Mouse (Mus musculus): Measurements from ENCODE around the gene Ppp1r12b. TPM values are rescaled to one million over a fixed set of nuclear protein-coding genes. Genes with fewer than 3 reads are reported as not detected.

The Ppp1r12b gene
- polyA plus RNA-seq, 1 experiment from 2014 or later = 5.4 TPM

- no peak overlapping the region for H3K4me2 ChIP-seq (replicated peaks; ENCODE audit: low read depth, low read length)
- DNase-seq (ENCODE audit: low spot score) (no peak), ATAC-seq (no peak)
- H3K36me3 ChIP-seq (ENCODE audit: insufficient read depth, low read length) = no peaks in the 10 kb centered on the region
- 48% methylated on average over 3 of the region's 3 CpGs for WGBS
- H3K4me3 ChIP-seq (ENCODE audit: low read depth, low read length) = no peak overlapping the region
- no peaks in the 10 kb centered on the region for H3K9me3 ChIP-seq (ENCODE audit: low read length)
- TF ChIP-seq CTCF (IDR thresholded peaks at IDR 0.05) = no peak
- TF ChIP-seq EP300 (IDR thresholded peaks at IDR 0.05) = no peak
- no peak overlapping the region for H3K9ac ChIP-seq (replicated peaks; ENCODE audit: low read depth)
- H3K27ac ChIP-seq (ENCODE audit: low read length) = no peak overlapping the region
- H3K4me1 ChIP-seq (ENCODE audit: insufficient read depth, low read depth, low read length) = no peaks in the 10 kb centered on the region
- H3K27me3 ChIP-seq (replicated peaks; ENCODE audit: insufficient read depth, low read length) = no peaks in the 10 kb centered on the region
These were observed 53.6 kb downstream of the Ppp1r12b start for GRCm38 (mm10) chr1:134902051-134902619.

DNA sequence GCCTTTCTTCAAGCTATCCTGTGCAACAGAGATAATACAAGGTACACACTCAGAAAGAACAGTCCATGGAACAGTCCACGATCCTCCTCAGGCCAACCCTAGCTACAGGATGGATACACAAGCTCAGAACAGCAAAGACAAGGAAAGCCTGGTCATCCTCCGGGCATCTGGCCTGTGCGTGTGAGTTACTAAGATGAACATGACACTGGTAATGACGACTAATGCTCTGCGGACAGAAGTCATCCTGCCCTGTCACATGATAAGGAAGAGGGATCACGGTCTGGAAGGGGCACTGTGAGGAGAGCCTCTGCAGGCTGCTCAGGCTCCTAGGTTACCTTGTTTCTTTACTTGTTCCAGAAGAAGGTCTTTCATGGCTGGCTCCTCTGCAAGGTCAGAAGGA lies 59.7 kb downstream of the Ppp1r12b start:
- no peak overlapping the region for H3K4me3 ChIP-seq (ENCODE audit: low read depth, low read length)
- no peak overlapping the region for H3K4me2 ChIP-seq (replicated peaks; ENCODE audit: low read depth, low read length)
- DNase-seq (ENCODE audit: low spot score) (no peak), ATAC-seq (no peak)
- no peak for TF ChIP-seq CTCF (IDR thresholded peaks at IDR 0.05)
- no peak for TF ChIP-seq EP300 (IDR thresholded peaks at IDR 0.05)
- H3K9ac ChIP-seq (replicated peaks; ENCODE audit: low read depth) = no peak overlapping the region
- no peak overlapping the region for H3K27ac ChIP-seq (ENCODE audit: low read length)
- WGBS = 91% methylated on average over 6 of the region's 6 CpGs
- no peaks in the 10 kb centered on the region for H3K9me3 ChIP-seq (ENCODE audit: low read length)
- H3K36me3 ChIP-seq (ENCODE audit: insufficient read depth, low read length) = peaks cover 11% of the 10 kb centered on the region
- H3K27me3 ChIP-seq (replicated peaks; ENCODE audit: insufficient read depth, low read length) = no peaks in the 10 kb centered on the region
- no peaks in the 10 kb centered on the region for H3K4me1 ChIP-seq (ENCODE audit: insufficient read depth, low read depth, low read length)

- Histone ChIP-seq H3K27me3 (replicated peaks; ENCODE audit: insufficient read depth, low read length) (no peaks in the 10 kb centered on the region), H3K27ac (ENCODE audit: low read length) (no peak overlapping the region), H3K4me1 (ENCODE audit: insufficient read depth, low read depth, low read length) (no peaks in the 10 kb centered on the region), H3K4me2 (replicated peaks; ENCODE audit: low read depth, low read length) (no peak overlapping the region), H3K4me3 (ENCODE audit: low read depth, low read length) (no peak overlapping the region), H3K36me3 (ENCODE audit: insufficient read depth, low read length) (peaks cover 11% of the 10 kb centered on the region), H3K9me3 (ENCODE audit: low read length) (no peaks in the 10 kb centered on the region), H3K9ac (replicated peaks; ENCODE audit: low read depth) (no peak overlapping the region)
- 92% methylated on average over 3 of the region's 3 CpGs for WGBS
- DNase-seq (ENCODE audit: low spot score) (no peak), ATAC-seq (no peak)
- TF ChIP-seq EP300 (IDR thresholded peaks at IDR 0.05) (no peak), CTCF (IDR thresholded peaks at IDR 0.05) (no peak)
These were observed 60.9 kb downstream of the Ppp1r12b start for GRCm38 (mm10) chr1:134894803-134895202.

- no peak for ATAC-seq
These were observed 63.8 kb downstream of the Ppp1r12b start for GRCm38 (mm10) chr1:134891916-134892315.

GRCm38 (mm10) chr1:134889629-134890028 lies 66.1 kb downstream of the Ppp1r12b start:
- H3K9me3 ChIP-seq (ENCODE audit: low read length) = no peaks in the 10 kb centered on the region
- H3K4me1 ChIP-seq (ENCODE audit: insufficient read depth, low read depth, low read length) = no peaks in the 10 kb centered on the region
- no peak overlapping the region for H3K9ac ChIP-seq (replicated peaks; ENCODE audit: low read depth)
- H3K36me3 ChIP-seq (ENCODE audit: insufficient read depth, low read length) = peaks cover 14% of the 10 kb centered on the region
- TF ChIP-seq CTCF (IDR thresholded peaks at IDR 0.05) (no peak), EP300 (IDR thresholded peaks at IDR 0.05) (no peak)
- ATAC-seq (no peak), DNase-seq (ENCODE audit: low spot score) (no peak)
- no peak overlapping the region for H3K4me2 ChIP-seq (replicated peaks; ENCODE audit: low read depth, low read length)
- no peak overlapping the region for H3K27ac ChIP-seq (ENCODE audit: low read length)
- H3K4me3 ChIP-seq (ENCODE audit: low read depth, low read length) = no peak overlapping the region
- H3K27me3 ChIP-seq (replicated peaks; ENCODE audit: insufficient read depth, low read length) = no peaks in the 10 kb centered on the region
- whole genome bisulfite sequencing = 93% methylated on average over 6 of the region's 6 CpGs

More at GRCm38 (mm10) chr1:134891916-134892315, 63.8 kb downstream of the Ppp1r12b start:
- peaks cover 11% of the 10 kb centered on the region for H3K36me3 ChIP-seq (ENCODE audit: insufficient read depth, low read length)
- no peak overlapping the region for H3K27ac ChIP-seq (ENCODE audit: low read length)
- no peak overlapping the region for H3K4me3 ChIP-seq (ENCODE audit: low read depth, low read length)
- H3K27me3 ChIP-seq (replicated peaks; ENCODE audit: insufficient read depth, low read length) = no peaks in the 10 kb centered on the region
- DNase-seq (ENCODE audit: low spot score) = no peak
- no peak overlapping the region for H3K9ac ChIP-seq (replicated peaks; ENCODE audit: low read depth)
- H3K9me3 ChIP-seq (ENCODE audit: low read length) = no peaks in the 10 kb centered on the region
- TF ChIP-seq EP300 (IDR thresholded peaks at IDR 0.05) (no peak), CTCF (IDR thresholded peaks at IDR 0.05) (no peak)
- H3K4me2 ChIP-seq (replicated peaks; ENCODE audit: low read depth, low read length) = no peak overlapping the region
- WGBS = 74% methylated on average over 5 of the region's 5 CpGs
- no peaks in the 10 kb centered on the region for H3K4me1 ChIP-seq (ENCODE audit: insufficient read depth, low read depth, low read length)

DNA sequence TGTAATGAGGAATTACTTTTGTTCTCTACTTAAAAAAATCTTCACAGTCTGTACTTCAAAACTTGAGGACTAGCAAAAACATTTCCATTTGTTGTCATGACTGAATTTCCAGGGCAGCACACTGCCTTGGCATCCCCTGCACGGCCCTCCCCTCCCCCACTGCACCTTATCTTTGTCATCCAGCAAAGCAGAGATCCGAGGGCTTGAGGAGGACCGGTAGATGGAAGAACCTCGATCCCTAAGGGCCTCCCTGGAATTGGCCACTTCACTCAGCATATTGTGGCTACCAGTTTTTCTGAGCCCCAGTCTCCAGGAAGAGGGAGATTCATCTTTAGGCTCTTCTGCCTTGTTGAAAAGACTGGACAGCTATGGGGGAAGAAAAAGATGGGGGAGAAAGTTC lies 79.9 kb downstream of the Ppp1r12b start:
- 27% methylated on average over 4 of the region's 4 CpGs for WGBS
- TF ChIP-seq EP300 (IDR thresholded peaks at IDR 0.05) = no peak
- no peak for TF ChIP-seq CTCF (IDR thresholded peaks at IDR 0.05)
- Histone ChIP-seq H3K9ac (replicated peaks; ENCODE audit: low read depth) (no peak overlapping the region), H3K27me3 (replicated peaks; ENCODE audit: insufficient read depth, low read length) (no peaks in the 10 kb centered on the region), H3K4me3 (ENCODE audit: low read depth, low read length) (no peak overlapping the region), H3K4me2 (replicated peaks; ENCODE audit: low read depth, low read length) (no peak overlapping the region), H3K9me3 (ENCODE audit: low read length) (no peaks in the 10 kb centered on the region), H3K36me3 (ENCODE audit: insufficient read depth, low read length) (0 out of 2 replicates have a peak, but pooled peaks cover 6% of the 10 kb centered on the region), H3K27ac (ENCODE audit: low read length) (no peak overlapping the region), H3K4me1 (ENCODE audit: insufficient read depth, low read depth, low read length) (no peaks in the 10 kb centered on the region)
- DNase-seq (ENCODE audit: low spot score) = no peak
- ATAC-seq = no peak

DNA sequence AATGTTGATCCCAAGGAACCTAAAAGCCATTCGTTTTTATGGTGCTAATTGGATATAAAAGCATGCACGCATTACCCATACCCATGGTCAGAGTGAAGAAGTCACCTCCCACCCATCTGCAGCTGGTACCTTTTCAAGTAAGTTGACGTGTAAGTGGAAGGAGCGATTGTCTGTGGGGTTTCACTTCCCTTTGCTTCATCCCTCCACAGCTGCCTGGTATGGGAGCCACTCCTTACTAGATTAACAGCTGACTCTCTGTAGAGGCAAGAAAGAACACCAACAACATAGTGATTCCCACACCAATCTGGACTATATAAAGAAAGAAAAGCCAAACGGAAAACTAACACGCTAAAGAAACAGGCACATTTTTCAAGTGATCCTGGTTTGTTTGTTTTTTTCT lies 83.1 kb downstream of the Ppp1r12b start:
- Histone ChIP-seq H3K27ac (ENCODE audit: low read length) (no peak overlapping the region), H3K4me2 (replicated peaks; ENCODE audit: low read depth, low read length) (no peak overlapping the region), H3K36me3 (ENCODE audit: insufficient read depth, low read length) (peaks cover 6% of the 10 kb centered on the region; the same call in 1 of the 2 replicates), H3K4me3 (ENCODE audit: low read depth, low read length) (no peak overlapping the region), H3K9ac (replicated peaks; ENCODE audit: low read depth) (no peak overlapping the region), H3K4me1 (ENCODE audit: insufficient read depth, low read depth, low read length) (no peaks in the 10 kb centered on the region), H3K9me3 (ENCODE audit: low read length) (no peaks in the 10 kb centered on the region), H3K27me3 (replicated peaks; ENCODE audit: insufficient read depth, low read length) (no peaks in the 10 kb centered on the region)
- 83% methylated on average over 6 of the region's 6 CpGs for WGBS
- DNase-seq (ENCODE audit: low spot score) = no peak
- no peak for ATAC-seq
- no peak for TF ChIP-seq CTCF (IDR thresholded peaks at IDR 0.05)
- no peak for TF ChIP-seq EP300 (IDR thresholded peaks at IDR 0.05)
